Mouse (Mus musculus): ENCODE measurements around the gene Gucy2c.

DNA sequence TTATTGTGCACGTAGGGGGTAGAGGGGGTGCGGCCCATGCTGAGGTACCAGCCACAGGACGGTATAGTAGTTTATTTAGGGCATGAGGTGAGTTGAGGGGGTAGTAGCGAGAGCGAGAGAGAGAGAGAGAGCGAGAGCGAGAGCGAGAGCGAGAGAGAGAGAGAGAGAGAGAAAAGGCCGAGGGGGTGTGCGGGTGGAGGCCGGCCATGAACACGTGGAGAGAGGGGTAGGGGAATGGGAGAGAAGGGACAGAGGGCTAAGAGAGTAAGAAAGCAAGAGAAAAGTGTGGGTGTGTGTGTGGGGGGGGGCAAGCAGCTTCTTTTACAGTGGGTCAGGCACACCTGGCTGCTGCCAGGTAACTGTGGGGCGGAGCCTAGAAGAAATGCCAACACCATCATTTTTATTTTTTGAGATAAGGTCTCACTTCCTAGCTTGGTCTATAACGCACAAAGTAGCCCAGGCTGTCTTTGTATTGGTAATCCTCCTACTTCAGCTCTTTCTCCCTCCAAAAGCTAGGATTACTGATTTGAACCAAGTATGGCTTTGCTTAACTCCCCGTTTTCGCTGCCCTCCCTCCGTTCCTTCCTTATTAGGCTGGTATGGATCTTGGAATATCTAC is 25.9 kb upstream of the Gucy2c start:
- TF ChIP-seq CTCF (IDR thresholded peaks at IDR 0.05; ENCODE audit: low read depth): no peak
- TF ChIP-seq EP300 (IDR thresholded peaks at IDR 0.05; ENCODE audit: low read depth): no peak

Data from heart, postnatal 0 days (tissue).